Mouse (Mus musculus) cerebellum, adult 9-10 months (tissue): ENCODE measurements around the gene Crkl.
A peak's percentile ranks its signal among the peaks of the same experiment; 100 is the strongest.

Source experiments
- DNase-seq: peaks from one replicate; pipeline ENCODE4 v3.0.0; 2022

Gene Crkl

GRCm38 (mm10) chr16:17530640-17531288 lies 79.0 kb downstream of the Crkl start, which contains the start of gene Thap7:
Thap7 (minus strand) TSS chr16:17531136.
- peak; percentile 95 for DNase-seq

- DNase-seq = peak; percentile 54
Observed at GRCm38 (mm10) chr16:17532271-17532670, 80.5 kb downstream of the Crkl start.

GRCm38 (mm10) chr16:17532676-17533329 lies 81.0 kb downstream of the Crkl start:
- no peak for DNase-seq

- DNase-seq = no peak
Observed at GRCm38 (mm10) chr16:17536584-17536983, 84.8 kb downstream of the Crkl start.
